Mouse (Mus musculus): Measurements from ENCODE around the gene Tfb2m. TPM values are rescaled to one million over a fixed set of nuclear protein-coding genes. Genes with fewer than 3 reads are reported as not detected.
A peak's percentile ranks its signal among the peaks of the same experiment; 100 is the strongest.

Tfb2m gene
- polyA plus RNA-seq, 2 experiments: 6.5 to 7.8 TPM

DNA sequence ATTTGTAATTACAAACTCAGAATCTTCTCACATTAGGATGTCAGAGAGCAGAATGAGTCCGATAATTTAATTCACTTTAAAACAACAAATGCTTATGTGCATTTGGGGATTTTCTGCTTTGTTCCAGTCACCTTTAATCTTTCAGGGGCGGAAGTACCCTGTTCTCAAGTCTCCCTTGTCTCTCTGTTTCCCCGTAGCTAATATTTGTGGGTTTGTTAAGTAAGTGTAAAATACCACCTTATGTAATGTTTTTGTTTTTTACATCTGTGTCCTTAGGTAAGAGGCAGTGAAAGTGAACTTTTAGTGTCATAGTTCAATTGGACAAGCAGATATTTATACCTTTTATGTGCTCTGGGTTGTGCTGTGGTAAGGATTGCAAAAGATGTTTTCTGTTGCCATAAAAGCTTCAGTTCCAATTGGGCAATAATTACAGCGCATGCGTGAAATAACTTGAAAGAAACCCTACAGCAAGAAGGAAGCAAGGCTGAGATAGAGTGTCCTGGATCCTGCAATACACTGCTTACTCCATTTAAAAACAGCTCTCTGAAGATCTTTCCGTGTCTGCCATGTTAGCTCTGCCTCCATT is 14.9 kb upstream of the Tfb2m start:
- ATAC-seq (ENCODE audit: insufficient read depth): no peak
- DNase-seq (ENCODE audit: low read depth in 3 of 3, low spot score in 3 of 3): no peak
- Histone ChIP-seq H3K27ac (no peak overlapping the region), H3K9ac (replicated peaks) (no peak overlapping the region), H3K27me3 (ENCODE audit: control insufficient read depth, insufficient read depth, low read length) (no peaks in the 10 kb centered on the region), H3K36me3 (replicated peaks; ENCODE audit: control insufficient read depth, insufficient read depth, low read depth) (no peaks in the 10 kb centered on the region), H3K4me1 (replicated peaks; ENCODE audit: control insufficient read depth in 2 of 2, insufficient read depth in 2 of 2, low read length in 1 of 2) (peaks cover 0 to 2% of the 10 kb centered on the region in 2 experiments; a peak in 2 of 4 replicates), H3K9me3 (ENCODE audit: control insufficient read depth, low read length) (no peaks in the 10 kb centered on the region), H3K4me2 (ENCODE audit: low read depth) (no peak overlapping the region), H3K4me3 (ENCODE audit: insufficient read depth in 1 of 2, low read depth in 2 of 2, low read length in 2 of 2) (no peak overlapping the region)
- 83% methylated on average over 6 of the region's 6 CpGs for WGBS (ENCODE audit: insufficient replicate concordance)
- no peak for TF ChIP-seq EP300 (IDR thresholded peaks at IDR 0.05; ENCODE audit: low read depth)
- TF ChIP-seq CTCF (IDR thresholded peaks at IDR 0.05; ENCODE audit: low read depth): no peak

DNA sequence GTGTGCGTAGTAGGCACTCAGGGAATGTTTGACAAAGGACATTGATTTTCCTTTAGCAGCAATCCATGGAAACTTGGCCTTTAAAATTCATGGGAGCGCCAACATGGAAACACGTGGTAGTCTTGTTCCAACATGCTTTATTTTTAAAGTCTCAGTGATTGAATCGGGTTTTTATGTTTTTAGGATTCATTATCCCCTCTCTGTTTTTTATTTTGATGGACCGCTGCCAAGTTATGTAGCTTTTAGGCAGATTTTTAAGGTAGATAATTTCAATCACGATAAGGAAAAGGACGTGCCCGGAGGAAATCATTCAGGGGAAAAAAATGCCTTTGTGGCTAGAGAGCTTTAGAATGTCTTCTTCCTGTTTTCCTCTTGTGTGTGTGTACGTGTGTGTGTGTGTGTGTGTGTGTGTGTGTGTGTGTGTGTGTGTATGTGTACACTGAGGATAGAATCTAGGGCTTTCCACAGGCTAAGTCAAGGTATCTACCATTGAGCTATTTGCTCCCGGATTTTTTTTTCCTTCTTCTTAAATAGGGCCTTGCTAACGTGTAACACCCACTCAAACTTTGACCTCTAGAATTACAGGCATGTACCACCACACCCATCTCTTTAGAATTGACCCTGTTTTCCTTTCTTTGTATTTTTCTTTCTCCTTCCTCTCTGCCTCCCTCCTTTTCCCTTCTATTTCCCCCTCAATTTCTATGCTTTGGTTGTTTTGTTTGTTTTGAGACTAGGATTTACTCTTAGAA is 13.6 kb upstream of the Tfb2m start:
- no peak for DNase-seq (ENCODE audit: low read depth in 3 of 3, low spot score in 3 of 3)
- no peak for ATAC-seq (ENCODE audit: insufficient read depth)
- Histone ChIP-seq H3K9ac (replicated peaks) (no peak overlapping the region), H3K4me2 (ENCODE audit: low read depth) (no peak overlapping the region), H3K4me1 (replicated peaks; ENCODE audit: control insufficient read depth in 2 of 2, insufficient read depth in 2 of 2, low read length in 1 of 2) (peaks cover 0 to 2% of the 10 kb centered on the region in 2 experiments; a peak in 2 of 4 replicates), H3K4me3 (ENCODE audit: insufficient read depth in 1 of 2, low read depth in 2 of 2, low read length in 2 of 2) (no peak overlapping the region), H3K27ac (no peak overlapping the region), H3K36me3 (replicated peaks; ENCODE audit: control insufficient read depth, insufficient read depth, low read depth) (no peaks in the 10 kb centered on the region), H3K9me3 (ENCODE audit: control insufficient read depth, low read length) (no peaks in the 10 kb centered on the region), H3K27me3 (ENCODE audit: control insufficient read depth, insufficient read depth, low read length) (no peaks in the 10 kb centered on the region)
- TF ChIP-seq CTCF (IDR thresholded peaks at IDR 0.05; ENCODE audit: low read depth) (no peak), EP300 (IDR thresholded peaks at IDR 0.05; ENCODE audit: low read depth) (no peak)
- WGBS (ENCODE audit: insufficient replicate concordance): 54% methylated on average over 11 of the region's 11 CpGs

DNA sequence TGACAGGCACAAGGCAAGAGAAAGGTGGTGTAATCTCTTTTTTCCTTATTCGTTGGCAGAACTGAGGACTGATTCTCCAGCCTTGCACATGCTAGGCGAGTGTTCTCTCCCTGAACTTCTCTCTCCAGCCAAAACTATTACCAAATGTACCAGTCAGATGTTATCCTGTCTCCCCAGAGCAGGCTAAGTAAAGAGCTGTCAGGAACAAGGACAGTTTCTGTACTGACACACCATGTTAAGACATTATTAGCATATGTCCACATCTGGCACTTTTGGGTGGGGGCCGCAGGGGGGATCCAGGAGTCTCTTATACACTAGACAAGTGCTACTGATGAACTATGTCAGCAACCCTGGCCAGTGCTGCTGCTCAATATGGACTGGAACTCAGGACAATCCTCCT is 10.9 kb upstream of the Tfb2m start:
- ATAC-seq (ENCODE audit: insufficient read depth) (no peak), DNase-seq (ENCODE audit: low read depth in 3 of 3, low spot score in 3 of 3) (no peak)
- peaks cover 21 to 22% of the 10 kb centered on the region in 2 experiments for H3K4me1 ChIP-seq (replicated peaks; ENCODE audit: control insufficient read depth in 2 of 2, insufficient read depth in 2 of 2, low read length in 1 of 2)
- no peak overlapping the region for H3K4me2 ChIP-seq (ENCODE audit: low read depth)
- no peaks in the 10 kb centered on the region for H3K27me3 ChIP-seq (ENCODE audit: control insufficient read depth, insufficient read depth, low read length)
- no peaks in the 10 kb centered on the region for H3K36me3 ChIP-seq (replicated peaks; ENCODE audit: control insufficient read depth, insufficient read depth, low read depth)
- H3K4me3 ChIP-seq (ENCODE audit: insufficient read depth in 1 of 2, low read depth in 2 of 2, low read length in 2 of 2): no peak overlapping the region
- no peak for TF ChIP-seq CTCF (IDR thresholded peaks at IDR 0.05; ENCODE audit: low read depth)
- no peak for TF ChIP-seq EP300 (IDR thresholded peaks at IDR 0.05; ENCODE audit: low read depth)
- H3K27ac ChIP-seq: no peak overlapping the region
- 59% methylated on average over 3 of the region's 3 CpGs for WGBS (ENCODE audit: insufficient replicate concordance)
- no peaks in the 10 kb centered on the region for H3K9me3 ChIP-seq (ENCODE audit: control insufficient read depth, low read length)
- H3K9ac ChIP-seq (replicated peaks): no peak overlapping the region

DNA sequence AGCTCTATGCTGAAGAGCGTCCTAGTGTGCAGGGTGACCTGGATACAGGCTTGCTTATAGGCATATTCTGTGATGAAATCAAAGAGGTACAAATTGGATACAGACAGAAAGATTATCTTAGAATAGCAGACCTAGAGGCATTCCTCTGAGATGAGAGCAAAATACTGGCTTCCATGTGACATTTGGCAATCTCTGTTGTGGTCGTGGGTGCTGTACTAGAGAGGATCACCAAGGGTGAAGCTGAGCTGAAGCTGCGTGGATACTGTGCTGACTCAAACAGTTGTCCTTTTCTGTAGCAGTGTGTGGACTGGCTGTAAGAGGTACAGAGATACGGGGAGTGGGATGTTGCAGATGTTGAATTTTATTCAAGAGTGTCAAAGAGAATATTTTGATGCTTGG is 7.9 kb upstream of the Tfb2m start:
- Histone ChIP-seq H3K9me3 (ENCODE audit: control insufficient read depth, low read length) (no peaks in the 10 kb centered on the region), H3K4me2 (ENCODE audit: low read depth) (no peak overlapping the region), H3K9ac (replicated peaks) (no peak overlapping the region), H3K27me3 (ENCODE audit: control insufficient read depth, insufficient read depth, low read length) (no peaks in the 10 kb centered on the region), H3K36me3 (replicated peaks; ENCODE audit: control insufficient read depth, insufficient read depth, low read depth) (no peaks in the 10 kb centered on the region; the same call in 1 of the 2 replicates), H3K4me1 (replicated peaks; ENCODE audit: control insufficient read depth in 2 of 2, insufficient read depth in 2 of 2, low read length in 1 of 2) (peaks cover 36 to 45% of the 10 kb centered on the region in 2 experiments), H3K27ac (no peak overlapping the region), H3K4me3 (ENCODE audit: insufficient read depth in 1 of 2, low read depth in 2 of 2, low read length in 2 of 2) (no peak overlapping the region)
- WGBS (ENCODE audit: insufficient replicate concordance): 56% methylated on average over 4 of the region's 4 CpGs
- DNase-seq (ENCODE audit: low read depth in 3 of 3, low spot score in 3 of 3) (no peak), ATAC-seq (ENCODE audit: insufficient read depth) (no peak)
- no peak for TF ChIP-seq EP300 (IDR thresholded peaks at IDR 0.05; ENCODE audit: low read depth)
- TF ChIP-seq CTCF (IDR thresholded peaks at IDR 0.05; ENCODE audit: low read depth): no peak

DNA sequence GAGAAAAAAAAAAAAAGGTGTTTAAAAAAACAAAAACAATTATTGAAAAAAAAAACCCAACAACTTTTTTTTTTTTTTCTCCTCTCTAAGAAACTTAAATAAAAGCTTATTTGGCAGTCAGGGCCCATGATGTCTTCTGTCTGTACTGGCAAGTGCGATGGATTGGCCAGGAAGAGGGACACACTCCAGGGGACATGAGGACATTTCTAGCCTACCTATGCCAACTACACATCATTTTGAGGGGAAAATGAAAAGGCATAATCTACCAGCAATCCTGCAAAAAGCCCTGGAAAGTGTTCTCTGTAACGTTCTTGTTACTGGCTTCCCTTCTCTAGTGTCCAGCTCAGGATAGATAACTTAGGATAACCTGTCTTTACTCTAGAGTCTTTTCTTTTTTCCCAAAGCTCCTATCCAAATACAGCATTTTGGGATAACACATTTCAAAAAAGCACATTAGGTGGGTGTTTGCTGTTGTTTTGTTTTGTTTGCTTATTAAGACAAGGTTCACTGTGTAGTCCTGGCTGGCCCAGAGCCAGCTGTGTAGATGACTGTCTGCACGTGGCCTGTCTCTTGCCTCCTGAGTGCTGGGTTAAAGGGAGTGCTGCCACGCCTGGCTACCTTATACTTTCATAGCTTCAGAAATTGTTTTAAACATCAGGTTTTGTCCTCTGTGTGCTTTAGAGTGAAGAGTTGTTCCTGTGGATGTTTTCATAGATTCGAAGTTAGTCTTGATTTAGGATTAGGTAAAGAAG is 7.3 kb upstream of the Tfb2m start:
- WGBS (ENCODE audit: insufficient replicate concordance): 58% methylated on average over 5 of the region's 5 CpGs
- H3K4me1 ChIP-seq (replicated peaks; ENCODE audit: control insufficient read depth in 2 of 2, insufficient read depth in 2 of 2, low read length in 1 of 2): peaks cover 37 to 46% of the 10 kb centered on the region in 2 experiments
- H3K4me2 ChIP-seq (ENCODE audit: low read depth): peak overlapping the region; percentile 13

More for the DNA sequence above, 7.3 kb upstream of the Tfb2m start:
- DNase-seq (ENCODE audit: low read depth in 3 of 3, low spot score in 3 of 3) (no peak), ATAC-seq (ENCODE audit: insufficient read depth) (no peak)
- H3K36me3 ChIP-seq (replicated peaks; ENCODE audit: control insufficient read depth, insufficient read depth, low read depth): no peaks in the 10 kb centered on the region; the same call in 1 of the 2 replicates
- H3K27me3 ChIP-seq (ENCODE audit: control insufficient read depth, insufficient read depth, low read length): no peaks in the 10 kb centered on the region
- 0 out of 2 replicates have a peak overlapping the region, but pooled peaks have one; percentile 9 for H3K9ac ChIP-seq (replicated peaks)
- H3K4me3 ChIP-seq (ENCODE audit: insufficient read depth in 1 of 2, low read depth in 2 of 2, low read length in 2 of 2): no peak overlapping the region
- TF ChIP-seq EP300 (IDR thresholded peaks at IDR 0.05; ENCODE audit: low read depth): no peak
- TF ChIP-seq CTCF (IDR thresholded peaks at IDR 0.05; ENCODE audit: low read depth): no peak
- H3K9me3 ChIP-seq (ENCODE audit: control insufficient read depth, low read length): no peaks in the 10 kb centered on the region
- no peak overlapping the region; the same call in 1 of the 2 replicates for H3K27ac ChIP-seq
